Mouse (Mus musculus) retina, embryonic 14.5 days (tissue): ENCODE measurements around the gene Arfgef3.

Experiments
- DNase-seq: peaks from one replicate; pipeline ENCODE4 v3.0.0-alpha.2; 2015; ENCODE audit warnings: low spot score

The Arfgef3 gene

GRCm38 (mm10) chr10:18743286-18744142, at the start of gene Arfgef3:
Gene Arfgef3 (minus strand): TSS chr10:18743949.
- peak; percentile 68 for DNase-seq

GRCm38 (mm10) chr10:18790063-18790462, 46.3 kb upstream of the Arfgef3 start:
- DNase-seq: no peak

- no peak for DNase-seq
Observed at GRCm38 (mm10) chr10:18788601-18789000, 44.9 kb upstream of the Arfgef3 start.

GRCm38 (mm10) chr10:18786693-18787092, 42.9 kb upstream of the Arfgef3 start, which contains the start of gene Gm4922:
Gene Gm4922 (minus strand): TSS chr10:18786793.
- DNase-seq: no peak

GRCm38 (mm10) chr10:18777546-18777945, 33.8 kb upstream of the Arfgef3 start:
- peak; percentile 72 for DNase-seq

- DNase-seq: no peak
Observed at GRCm38 (mm10) chr10:18772537-18773179, 28.9 kb upstream of the Arfgef3 start.

- peak; percentile 28 for DNase-seq
Observed at GRCm38 (mm10) chr10:18769909-18770308, 26.2 kb upstream of the Arfgef3 start.

- DNase-seq: peak; percentile 73
Observed at GRCm38 (mm10) chr10:18760241-18760640, 16.5 kb upstream of the Arfgef3 start.

- no peak for DNase-seq
Observed at GRCm38 (mm10) chr10:18750057-18750456, 6.3 kb upstream of the Arfgef3 start.

GRCm38 (mm10) chr10:18742086-18742485, 1.7 kb downstream of the Arfgef3 start:
- peak; percentile 22 for DNase-seq

- no peak for DNase-seq
Observed at GRCm38 (mm10) chr10:18741024-18741423, 2.7 kb downstream of the Arfgef3 start.

GRCm38 (mm10) chr10:18728548-18728947, 15.2 kb downstream of the Arfgef3 start:
- DNase-seq: no peak

GRCm38 (mm10) chr10:18711436-18711835, 32.3 kb downstream of the Arfgef3 start:
- DNase-seq: no peak

- DNase-seq: no peak
Observed at GRCm38 (mm10) chr10:18710949-18711348, 32.8 kb downstream of the Arfgef3 start.

GRCm38 (mm10) chr10:18709836-18710235, 33.9 kb downstream of the Arfgef3 start:
- no peak for DNase-seq

- DNase-seq: no peak
Observed at GRCm38 (mm10) chr10:18708641-18709040, 35.1 kb downstream of the Arfgef3 start.

GRCm38 (mm10) chr10:18704393-18705120, 39.2 kb downstream of the Arfgef3 start:
- DNase-seq: no peak

- no peak for DNase-seq
Observed at GRCm38 (mm10) chr10:18701517-18701916, 42.2 kb downstream of the Arfgef3 start.

- no peak for DNase-seq
Observed at GRCm38 (mm10) chr10:18700117-18700516, 43.6 kb downstream of the Arfgef3 start.

- DNase-seq: no peak
Observed at GRCm38 (mm10) chr10:18699151-18699550, 44.6 kb downstream of the Arfgef3 start.

GRCm38 (mm10) chr10:18696461-18696860, 47.3 kb downstream of the Arfgef3 start:
- DNase-seq: no peak

- no peak for DNase-seq
Observed at GRCm38 (mm10) chr10:18688234-18688633, 55.5 kb downstream of the Arfgef3 start.
